Mouse (Mus musculus) forebrain, embryonic 16.5 days (tissue): ENCODE data around the gene Golim4. TPM values are rescaled to one million over a fixed set of nuclear protein-coding genes. Genes with fewer than 3 reads are reported as not detected.

Experiments
- ATAC-seq: fragments of 200-750 bp; cut with Nextera tagmentation; 2 replicates; pipeline ENCODE4 v1.8.0; 2017; ENCODE audit warnings: mild to moderate bottlenecking, moderate library complexity
- H3K27ac ChIP-seq: fragments of 300-500 bp; sonication (generic); 2 replicates; pipeline ENCODE4 v1.5.1; 2014; ENCODE audit warnings: low read length, control low read depth
- H3K27me3 ChIP-seq: fragments of 300-500 bp; sonication (generic); replicated peaks from 2 replicates; pipeline ENCODE4 v1.6.1; 2014; ENCODE audit warnings: low read length; ENCODE audit not compliant: control insufficient read depth, insufficient read depth
- H3K36me3 ChIP-seq: fragments of 300-500 bp; sonication (generic); 2 replicates; pipeline ENCODE4 v1.6.1; 2014; ENCODE audit not compliant: control insufficient read depth, insufficient read depth
- H3K4me1 ChIP-seq: fragments of 300-500 bp; sonication (generic); replicated peaks from 2 replicates; pipeline ENCODE4 v1.6.1; 2014; ENCODE audit warnings: low read length; ENCODE audit not compliant: control insufficient read depth, insufficient read depth
- H3K4me2 ChIP-seq: fragments of 300-500 bp; sonication (generic); 2 replicates; pipeline ENCODE4 v1.6.1; 2014; ENCODE audit warnings: mild to moderate bottlenecking, low read length, control low read depth
- H3K4me3 ChIP-seq: fragments of 300-500 bp; sonication (generic); replicated peaks from 2 replicates; pipeline ENCODE4 v1.5.1; 2014; ENCODE audit warnings: mild to moderate bottlenecking, low read length, control low read depth
- H3K9ac ChIP-seq: fragments of 300-500 bp; sonication (generic); replicated peaks from 2 replicates; pipeline ENCODE4 v1.6.1; 2014; ENCODE audit warnings: low read depth, low read length, control low read depth
- H3K9me3 ChIP-seq: fragments of 300-500 bp; sonication (generic); 2 replicates; pipeline ENCODE4 v1.6.1; 2016; ENCODE audit warnings: low read length; ENCODE audit not compliant: control insufficient read depth
- WGBS: fragments of 180-500 bp; shearing (Covaris S2); extraction: QIAGEN DNeasy Blood & Tissue Kit; methylation state at CpG from one replicate; pipeline ENCODE4 v1.1.7; 2014; 5-methylcytosine and 5-hydroxymethylcytosine counted together
- polyA plus RNA-seq: library from polyadenylated mRNA; unstranded; fragments of >200 nt; fragmentation: Nextera tagmentation; extraction: Ambion mirVana; gene quantifications from 2 replicates; pipeline ENCODE4 v1.2.1, GENCODE M21; 2015

Golim4 gene
- polyA plus RNA-seq, 1 experiment from 2014 or later: 28.7 TPM

- Histone ChIP-seq H3K4me1 (no peaks in the 10 kb centered on the region), H3K27ac (no peak overlapping the region), H3K27me3 (no peaks in the 10 kb centered on the region), H3K36me3 (no peaks in the 10 kb centered on the region), H3K4me3 (no peak overlapping the region), H3K9ac (no peak overlapping the region), H3K9me3 (no peaks in the 10 kb centered on the region), H3K4me2 (no peak overlapping the region)
- no peak for ATAC-seq
- WGBS: 94% methylated on average over 7 of the region's 7 CpGs
These were observed 26.7 kb downstream of the Golim4 start for GRCm38 (mm10) chr3:75929926-75930548.

DNA sequence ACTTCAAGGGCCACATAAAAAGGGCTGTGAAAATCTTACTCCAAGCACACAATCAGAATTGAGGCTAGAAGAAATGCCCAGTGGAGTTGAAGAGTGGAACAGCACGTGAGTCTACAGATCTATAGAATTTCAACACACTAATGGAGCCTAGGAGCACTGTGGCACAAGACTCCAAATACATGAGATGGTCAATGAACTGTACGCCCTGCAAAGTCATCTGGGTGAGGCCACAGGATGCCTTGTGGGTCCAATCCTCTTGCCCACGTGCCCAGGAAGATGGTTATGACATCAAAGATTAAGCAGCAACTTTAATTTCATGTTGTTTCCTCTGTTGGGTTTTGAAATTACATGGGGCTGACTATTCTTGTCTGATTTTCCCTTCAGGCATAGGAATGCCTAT, 30.4 kb downstream of the Golim4 start:
- H3K27me3 ChIP-seq: no peaks in the 10 kb centered on the region
- H3K9me3 ChIP-seq: no peaks in the 10 kb centered on the region
- H3K4me1 ChIP-seq: no peaks in the 10 kb centered on the region
- no peak for ATAC-seq
- H3K27ac ChIP-seq: no peak overlapping the region
- no peak overlapping the region for H3K4me2 ChIP-seq
- WGBS: 57% methylated on average over 3 of the region's 3 CpGs
- no peak overlapping the region for H3K4me3 ChIP-seq
- no peak overlapping the region for H3K9ac ChIP-seq
- no peaks in the 10 kb centered on the region for H3K36me3 ChIP-seq

DNA sequence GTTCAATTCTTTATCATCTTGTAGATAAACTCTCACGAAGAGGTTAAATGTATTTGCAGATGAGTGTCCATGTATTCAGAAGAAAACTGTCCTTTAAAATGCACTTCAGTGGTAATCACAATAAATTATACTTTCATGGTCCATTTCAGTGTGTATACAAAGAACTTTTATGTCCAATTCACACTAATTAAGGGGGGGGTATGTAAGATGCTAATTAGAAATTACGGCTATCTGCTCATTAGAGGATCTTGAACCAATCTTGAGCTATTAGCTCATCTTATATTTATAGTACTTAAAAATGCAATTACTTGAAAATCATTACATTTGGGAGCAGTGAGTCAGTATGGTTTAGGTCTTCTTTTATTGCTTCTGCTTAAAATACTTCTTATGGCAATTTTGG, 31.6 kb downstream of the Golim4 start:
- Histone ChIP-seq H3K27me3 (no peaks in the 10 kb centered on the region), H3K4me1 (no peaks in the 10 kb centered on the region), H3K36me3 (no peaks in the 10 kb centered on the region), H3K27ac (no peak overlapping the region), H3K4me2 (no peak overlapping the region), H3K9ac (no peak overlapping the region), H3K4me3 (no peak overlapping the region), H3K9me3 (no peaks in the 10 kb centered on the region)
- no peak for ATAC-seq
- 18% methylated on average over 2 of the region's 2 CpGs for WGBS

DNA sequence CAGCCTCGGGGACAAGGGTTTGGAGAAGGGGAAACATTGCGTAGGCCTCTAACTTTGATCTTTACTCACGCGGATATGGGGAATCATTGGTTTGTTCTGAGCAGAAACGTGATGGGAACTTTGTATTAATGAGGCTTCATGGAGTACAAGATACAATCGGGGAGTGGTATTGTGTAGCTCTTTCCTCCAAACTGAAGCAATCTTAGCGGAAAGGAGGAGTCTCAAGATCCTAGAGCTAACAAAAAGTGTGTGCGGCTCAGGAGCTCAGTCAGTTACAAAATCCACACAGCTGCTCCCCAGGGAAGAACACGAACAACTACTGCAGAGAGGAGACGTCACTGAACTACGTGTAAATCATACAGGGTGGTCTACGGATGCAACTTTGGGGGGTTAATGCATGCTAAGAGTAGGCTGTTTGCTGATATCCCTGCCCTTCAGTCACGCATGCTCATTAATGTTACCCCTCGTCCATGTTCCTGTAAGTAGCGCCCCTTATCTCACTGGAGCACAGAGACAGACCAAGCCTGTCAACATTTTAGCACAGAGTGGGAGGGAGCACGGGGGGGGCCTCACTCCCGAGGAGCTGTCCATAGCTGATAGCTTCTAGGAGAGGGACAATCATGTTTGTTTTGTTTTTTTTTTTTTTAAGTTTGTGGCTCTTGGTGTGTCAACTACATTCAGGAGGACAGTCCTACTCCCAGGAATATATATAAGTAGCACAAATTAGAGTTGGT, 38.8 kb downstream of the Golim4 start:
- peaks cover 5% of the 10 kb centered on the region for H3K4me1 ChIP-seq
- H3K4me2 ChIP-seq: no peak overlapping the region
- H3K9me3 ChIP-seq: no peaks in the 10 kb centered on the region
- H3K27ac ChIP-seq: no peak overlapping the region
- no peak for ATAC-seq
- no peak overlapping the region for H3K4me3 ChIP-seq
- H3K36me3 ChIP-seq: no peaks in the 10 kb centered on the region
- H3K9ac ChIP-seq: no peak overlapping the region
- H3K27me3 ChIP-seq: no peaks in the 10 kb centered on the region
- WGBS: 92% methylated on average over 17 of the region's 17 CpGs

GRCm38 (mm10) chr3:75912786-75913185, 44.0 kb downstream of the Golim4 start:
- Histone ChIP-seq H3K27me3 (no peaks in the 10 kb centered on the region), H3K9ac (no peak overlapping the region), H3K27ac (no peak overlapping the region), H3K4me2 (no peak overlapping the region), H3K4me3 (no peak overlapping the region), H3K9me3 (no peaks in the 10 kb centered on the region), H3K4me1 (peaks cover 5% of the 10 kb centered on the region), H3K36me3 (no peaks in the 10 kb centered on the region)
- ATAC-seq: no peak
- WGBS: 69% methylated on average over 4 of the region's 4 CpGs

- Histone ChIP-seq H3K27me3 (no peaks in the 10 kb centered on the region), H3K9ac (no peak overlapping the region), H3K36me3 (no peaks in the 10 kb centered on the region), H3K4me2 (no peak overlapping the region), H3K4me3 (no peak overlapping the region), H3K9me3 (no peaks in the 10 kb centered on the region), H3K27ac (no peak overlapping the region), H3K4me1 (peaks cover 5% of the 10 kb centered on the region)
- no peak; the same call in 1 of the 2 replicates for ATAC-seq
These were observed 46.0 kb downstream of the Golim4 start for GRCm38 (mm10) chr3:75910768-75911167.

- no peaks in the 10 kb centered on the region for H3K27me3 ChIP-seq
- ATAC-seq: peak; percentile 85
- H3K36me3 ChIP-seq: no peaks in the 10 kb centered on the region
- WGBS: 12% methylated on average over 4 of the region's 4 CpGs
- no peak overlapping the region for H3K9ac ChIP-seq
- H3K9me3 ChIP-seq: no peaks in the 10 kb centered on the region
- H3K4me1 ChIP-seq: peaks cover 5% of the 10 kb centered on the region
- no peak overlapping the region for H3K4me3 ChIP-seq
- H3K27ac ChIP-seq: no peak overlapping the region
- no peak overlapping the region for H3K4me2 ChIP-seq
These were observed 46.5 kb downstream of the Golim4 start for GRCm38 (mm10) chr3:75910257-75910656.

DNA sequence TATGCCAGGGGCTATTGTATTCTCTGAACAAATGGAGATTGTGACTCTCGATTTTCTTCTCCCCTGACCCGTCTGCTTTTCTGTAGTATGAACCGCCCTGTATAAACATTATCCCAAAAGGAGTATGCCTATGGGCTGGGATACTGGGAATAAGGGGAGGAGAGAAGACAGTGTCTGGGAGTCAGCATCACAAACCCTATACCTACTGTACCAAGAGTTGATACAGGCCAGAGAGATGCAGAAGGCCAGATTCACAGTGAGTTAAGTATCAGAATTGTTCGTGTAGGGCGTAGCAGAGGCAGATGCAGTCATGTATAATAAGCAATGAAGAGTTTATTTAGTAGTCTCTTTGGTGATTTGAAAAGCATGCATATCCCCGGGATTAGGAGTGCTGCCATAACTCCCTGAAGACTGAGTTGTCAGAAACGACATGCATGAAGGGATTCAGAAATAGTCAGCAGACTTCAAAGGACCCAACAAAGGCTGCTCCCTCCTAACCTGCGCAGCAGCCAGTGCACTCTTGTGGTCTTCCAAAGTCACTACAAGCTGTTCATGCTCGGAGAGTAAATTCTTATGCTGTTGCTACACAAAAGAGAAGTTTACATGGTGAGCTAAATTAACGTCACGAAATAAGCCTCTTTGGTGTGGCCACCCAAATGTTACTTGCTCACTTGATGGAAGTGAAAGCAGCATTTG, 54.7 kb downstream of the Golim4 start:
- ATAC-seq: no peak
- Histone ChIP-seq H3K4me2 (no peak overlapping the region), H3K9me3 (no peaks in the 10 kb centered on the region), H3K4me1 (no peaks in the 10 kb centered on the region), H3K9ac (no peak overlapping the region), H3K4me3 (no peak overlapping the region), H3K36me3 (0 out of 2 replicates have a peak, but pooled peaks cover under 1% of the 10 kb centered on the region), H3K27me3 (no peaks in the 10 kb centered on the region), H3K27ac (no peak overlapping the region)
- 73% methylated on average over 11 of the region's 11 CpGs for WGBS

GRCm38 (mm10) chr3:75895075-75895474, 61.7 kb downstream of the Golim4 start:
- WGBS: 95% methylated on average over 5 of the region's 5 CpGs
- Histone ChIP-seq H3K4me3 (no peak overlapping the region), H3K36me3 (0 out of 2 replicates have a peak, but pooled peaks cover 5% of the 10 kb centered on the region), H3K9ac (no peak overlapping the region), H3K27me3 (no peaks in the 10 kb centered on the region), H3K4me1 (no peaks in the 10 kb centered on the region), H3K4me2 (no peak overlapping the region), H3K9me3 (no peaks in the 10 kb centered on the region), H3K27ac (no peak overlapping the region)
- ATAC-seq: no peak
